Mouse (Mus musculus) common myeloid progenitor, adult 5-6 weeks (primary cell): ENCODE measurements around the gene Atp12a. TPM values are rescaled to one million over a fixed set of nuclear protein-coding genes. Genes with fewer than 3 reads are reported as not detected.

Source experiments
- ATAC-seq: replicated peaks from 2 replicates; pipeline ENCODE4 v1.8.0; 2016; ENCODE audit warnings: low read depth, mild to moderate bottlenecking, moderate TSS enrichment, inconsistent platforms; ENCODE audit not compliant: poor library complexity, severe bottlenecking
- total RNA-seq: library from RNA; stranded (forward); fragments of 200-1000, 187-1606 nt; gene quantifications from 2 replicates; pipeline ENCODE4 v1.2.3, GENCODE M21; 2017

Gene Atp12a
- total RNA-seq, 1 experiment from 2014 or later, result not detected

DNA sequence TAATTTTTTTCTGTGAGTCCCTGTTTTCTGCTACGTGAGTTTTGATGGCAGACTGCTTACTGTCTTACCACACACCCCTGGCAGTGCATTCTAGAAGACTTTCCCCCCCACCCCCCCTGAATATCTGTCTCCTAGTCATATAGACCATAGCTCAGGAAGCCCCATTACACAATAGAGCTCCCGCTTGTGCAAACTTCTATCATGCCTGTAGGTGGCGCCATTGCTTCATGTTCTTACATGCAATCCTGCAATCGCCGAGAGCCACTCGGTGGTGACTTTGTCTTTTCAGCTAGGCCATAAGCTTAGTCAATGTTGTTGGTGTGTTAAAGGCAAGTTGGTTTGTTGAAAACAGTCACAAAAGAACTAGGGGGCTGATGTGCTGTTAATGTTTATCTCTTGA is 10.9 kb downstream of the Atp12a start:
- ATAC-seq, result peak; percentile 93

DNA sequence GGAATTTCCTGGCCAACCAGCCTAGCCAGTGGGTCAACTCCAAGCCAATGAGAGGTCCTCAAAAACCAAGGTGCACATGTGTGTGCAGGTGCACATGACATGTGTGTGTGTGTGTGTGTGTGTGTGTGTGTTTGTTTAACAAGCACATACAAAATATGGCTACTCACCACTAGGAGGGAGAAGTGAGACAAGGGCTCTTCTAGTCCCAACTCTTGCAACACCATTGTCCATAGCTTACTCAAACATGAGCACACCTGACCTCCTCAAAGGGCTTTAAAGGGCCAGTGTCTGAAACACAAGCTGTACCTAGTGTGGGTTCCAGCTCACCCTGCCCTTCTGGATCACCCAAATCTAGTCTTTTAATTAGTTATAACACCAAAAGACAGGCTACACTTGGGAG is 12.9 kb downstream of the Atp12a start:
- ATAC-seq, result no peak

DNA sequence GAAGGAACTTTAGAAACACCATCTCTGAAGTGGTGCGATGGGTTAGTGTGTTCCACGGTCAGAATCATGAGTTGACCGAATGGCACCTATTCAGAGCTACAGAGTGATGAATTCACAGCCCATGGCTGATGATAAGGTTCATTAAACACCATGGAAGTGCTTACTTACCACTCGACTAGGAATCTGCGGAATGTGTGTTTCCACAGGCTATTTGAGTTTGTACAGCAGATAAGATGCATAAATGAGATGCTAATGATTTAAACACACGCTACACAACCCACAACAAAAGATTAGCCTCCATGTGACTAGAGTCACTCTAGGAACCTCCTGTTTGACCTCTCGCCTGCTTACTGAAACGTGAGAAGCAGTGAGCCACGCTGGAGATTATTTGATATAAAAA is 14.5 kb downstream of the Atp12a start:
- ATAC-seq, result no peak

DNA sequence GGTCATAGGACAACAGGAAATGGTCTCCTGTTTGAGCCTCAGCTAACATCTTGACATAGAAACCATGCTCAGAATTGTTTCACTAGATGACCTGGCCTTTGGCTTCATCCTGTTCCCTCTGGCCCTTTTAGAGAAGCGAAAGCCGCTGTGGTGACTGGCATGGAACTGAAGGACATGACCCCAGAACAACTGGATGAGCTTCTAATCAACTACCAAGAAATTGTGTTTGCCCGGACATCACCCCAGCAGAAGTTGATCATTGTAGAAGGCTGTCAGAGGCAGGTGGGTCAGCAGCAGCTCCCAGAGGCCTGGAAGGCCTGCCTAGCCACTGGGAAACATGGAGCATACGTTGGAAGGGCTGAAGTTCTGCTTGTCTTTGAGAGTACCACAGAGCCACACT is 17.5 kb downstream of the Atp12a start:
- no peak for ATAC-seq

DNA sequence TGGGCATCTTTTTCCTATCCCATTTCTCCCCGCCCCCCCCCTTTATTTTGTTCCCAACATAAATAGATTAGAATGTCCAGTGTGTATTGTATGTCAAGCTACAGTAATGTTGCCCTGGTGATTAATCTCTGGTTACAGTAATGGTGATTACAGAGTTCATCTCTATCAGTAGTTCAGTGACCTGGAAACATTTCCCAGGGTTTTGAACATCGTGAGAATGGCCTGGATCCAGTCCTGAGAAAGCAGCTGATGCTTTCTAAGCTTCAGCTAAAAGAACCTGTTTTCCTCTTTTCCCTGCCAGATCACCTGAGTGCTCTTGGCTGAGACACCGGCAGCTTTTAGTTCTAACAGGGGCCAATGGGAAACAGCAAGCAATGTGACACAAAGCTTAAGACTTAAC is 25.4 kb downstream of the Atp12a start:
- no peak for ATAC-seq

DNA sequence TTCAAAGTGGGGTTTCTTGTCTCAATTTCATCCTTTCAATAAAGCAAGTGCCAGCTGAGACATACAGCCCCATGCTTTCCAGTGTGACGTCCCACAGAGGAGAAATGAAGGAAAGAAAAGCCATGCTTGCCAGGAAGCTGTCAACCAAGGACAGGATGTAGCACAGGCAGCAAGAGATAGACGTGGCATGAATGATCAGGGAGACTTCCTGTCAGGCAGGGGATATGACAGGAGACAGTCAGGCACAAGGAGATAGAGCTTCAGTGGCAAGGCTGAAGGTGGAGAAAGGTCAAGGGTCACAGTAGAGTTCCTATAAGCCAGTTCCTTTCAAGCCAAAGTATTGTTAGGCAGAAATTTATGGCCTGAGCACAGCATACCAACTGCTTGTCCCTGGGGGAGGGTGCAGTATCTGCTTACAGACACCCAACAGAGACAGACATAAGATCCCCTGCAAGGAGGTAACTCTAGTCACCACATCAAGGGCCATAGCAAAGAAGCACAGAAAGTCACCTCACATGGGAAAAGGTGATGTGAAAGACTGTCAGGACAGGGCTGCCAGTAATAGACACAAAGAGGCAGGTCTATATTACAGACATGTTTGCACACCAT is 28.9 kb downstream of the Atp12a start:
- ATAC-seq, result peak; percentile 58

DNA sequence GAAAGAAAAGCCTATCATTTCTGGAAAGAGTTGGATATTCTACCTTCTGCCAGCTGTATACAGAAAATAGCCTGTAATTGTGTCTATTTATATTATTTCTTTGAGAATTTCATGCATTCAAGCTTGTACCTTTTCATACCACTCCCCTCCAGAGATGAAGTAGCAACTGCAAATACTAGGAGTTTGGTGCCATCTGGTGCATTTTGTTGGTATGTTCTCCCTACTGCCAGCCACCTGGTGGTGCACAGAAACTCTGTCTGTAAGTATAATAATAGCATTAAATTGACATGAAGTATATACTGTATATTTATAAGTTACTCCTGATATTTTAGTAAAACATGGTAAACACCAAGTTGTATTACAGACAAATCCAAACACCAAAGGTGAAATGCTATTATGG is 33.1 kb downstream of the Atp12a start:
- ATAC-seq, result peak; percentile 64; the same call in 1 of the 2 replicates

DNA sequence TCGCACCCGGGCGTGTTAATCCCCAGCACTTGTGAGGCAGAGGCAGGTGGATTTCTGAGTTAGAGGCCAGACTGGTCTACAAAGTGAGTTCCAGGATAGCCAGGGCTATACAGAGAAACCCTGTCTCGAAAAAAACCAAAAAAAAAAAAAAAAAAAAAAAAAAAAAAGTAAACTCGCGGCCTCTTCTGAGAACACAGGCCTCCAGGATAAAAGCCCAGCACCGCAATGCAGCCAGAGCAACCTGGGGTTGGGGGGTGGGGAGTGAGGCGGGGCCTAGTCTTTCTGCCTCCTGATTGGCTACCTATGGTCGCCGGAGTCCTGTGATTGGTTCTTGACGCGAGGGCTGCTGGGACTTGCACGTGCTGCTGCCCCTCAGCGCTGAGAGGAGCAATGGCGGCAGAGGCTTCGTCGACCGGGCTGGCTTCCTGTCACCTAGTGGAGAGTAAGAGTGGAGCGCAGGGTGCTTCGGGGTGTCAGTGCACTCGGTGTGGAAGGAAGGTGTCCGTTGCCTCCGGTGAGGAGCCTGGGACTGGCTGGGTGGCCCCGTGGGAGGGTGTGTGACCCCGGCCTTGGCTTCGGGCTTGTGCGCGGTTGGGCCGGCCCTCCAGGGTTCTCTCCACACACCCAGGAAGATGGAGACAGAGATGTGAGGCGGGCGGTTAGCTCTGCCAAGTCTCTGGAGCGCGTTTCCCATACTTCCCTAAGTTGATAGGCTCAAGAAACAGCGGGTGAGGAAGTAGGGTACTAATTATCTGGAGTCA is 37.6 kb downstream of the Atp12a start, which contains the start of gene Rnf17:
Gene Rnf17, plus strand, starts transcription at position 271 of the 761 bp plus-strand sequence.
- ATAC-seq, result peak; percentile 47; the same call in 1 of the 2 replicates

DNA sequence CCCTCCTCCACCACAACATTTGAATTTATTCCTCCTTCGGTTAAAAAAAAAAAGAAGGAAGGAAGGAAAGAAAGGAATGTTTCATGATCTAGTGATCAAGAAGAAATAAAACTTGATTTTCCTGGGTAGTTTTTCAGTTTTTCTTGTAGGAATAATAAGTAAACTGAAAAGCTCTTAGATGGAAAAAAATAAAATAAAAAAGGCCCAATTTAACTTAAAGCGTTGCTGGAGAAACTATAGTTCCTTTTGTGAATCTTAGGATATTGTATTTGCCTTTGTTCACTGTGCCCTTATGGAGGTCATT is 38.2 kb downstream of the Atp12a start:
- no peak for ATAC-seq

Other genes starting within 250 kb of the Atp12a start
- gene Gzme, start 244.4 kb upstream of the Atp12a start, total RNA-seq, result not detected in 2 replicates
- not detected in 2 replicates for gene Gzmd, start 232.5 kb upstream of the Atp12a start, total RNA-seq
- not detected in 2 replicates for gene Gzmg, start 205.5 kb upstream of the Atp12a start, total RNA-seq
- not detected in 2 replicates for gene Gzmn, start 190.5 kb upstream of the Atp12a start, total RNA-seq
- not detected in 2 replicates for gene Gzmf, start 153.7 kb upstream of the Atp12a start, total RNA-seq
- gene Gzmc, start 130.4 kb upstream of the Atp12a start, total RNA-seq, result not detected in 2 replicates
- 0.91 and 2.1 TPM in 2 replicates for gene Gzmb, start 102.8 kb upstream of the Atp12a start, total RNA-seq
- gene Rnf17, start 37.5 kb downstream of the Atp12a start, total RNA-seq, result 10.6 and 13.0 TPM in 2 replicates
- gene Cenpj, start 210.4 kb downstream of the Atp12a start, total RNA-seq, result 15.1 and 27.1 TPM in 2 replicates
- 12.3 and 21.0 TPM in 2 replicates for gene Parp4, start 210.6 kb downstream of the Atp12a start, total RNA-seq